Mouse (Mus musculus): ENCODE results near the gene Slc35b2. TPM values are rescaled to one million over a fixed set of nuclear protein-coding genes. Genes with fewer than 3 reads are reported as not detected.

Slc35b2 gene
- polyA plus RNA-seq, 1 experiment from 2014 or later = 47.9 TPM

DNA sequence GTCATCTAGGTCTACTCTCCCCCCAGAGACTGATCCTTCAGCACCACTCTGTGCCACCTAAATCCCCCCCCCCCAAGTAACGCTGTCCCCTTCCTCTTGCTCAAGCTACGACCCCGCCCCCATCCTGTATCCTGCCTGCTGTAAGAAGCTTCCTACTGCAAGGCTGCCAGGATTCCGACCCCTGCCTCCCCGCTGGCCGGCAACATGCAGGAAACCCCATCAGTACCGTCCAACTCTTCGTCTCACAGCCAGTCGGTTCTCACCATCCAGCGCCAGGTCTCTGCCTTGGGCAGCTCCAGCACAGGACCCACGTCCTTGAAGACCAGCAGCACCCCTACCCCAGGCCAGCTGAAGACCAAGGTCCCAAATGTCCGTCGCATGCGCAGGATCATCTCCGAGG lies 30.8 kb upstream of the Slc35b2 start:
- no peak for ATAC-seq
- Histone ChIP-seq H3K4me3 (ENCODE audit: low read depth, low read length) (no peak overlapping the region), H3K9ac (replicated peaks) (no peak overlapping the region), H3K4me1 (ENCODE audit: insufficient read depth) (no peaks in the 10 kb centered on the region), H3K27me3 (ENCODE audit: insufficient read depth, low read length) (peaks cover 46% of the 10 kb centered on the region), H3K9me3 (ENCODE audit: low read length) (no peaks in the 10 kb centered on the region), H3K36me3 (replicated peaks; ENCODE audit: insufficient read depth, low read length) (no peaks in the 10 kb centered on the region), H3K27ac (ENCODE audit: low read depth) (no peak overlapping the region), H3K4me2 (ENCODE audit: low read depth, low read length) (no peak overlapping the region)
- TF ChIP-seq EP300 (IDR thresholded peaks at IDR 0.05; ENCODE audit: low read depth) = no peak
- no peak for TF ChIP-seq CTCF (IDR thresholded peaks at IDR 0.05; ENCODE audit: low read depth)
- 42% methylated on average over 15 of the region's 15 CpGs for WGBS (ENCODE audit: insufficient replicate concordance)
- no peak for DNase-seq

DNA sequence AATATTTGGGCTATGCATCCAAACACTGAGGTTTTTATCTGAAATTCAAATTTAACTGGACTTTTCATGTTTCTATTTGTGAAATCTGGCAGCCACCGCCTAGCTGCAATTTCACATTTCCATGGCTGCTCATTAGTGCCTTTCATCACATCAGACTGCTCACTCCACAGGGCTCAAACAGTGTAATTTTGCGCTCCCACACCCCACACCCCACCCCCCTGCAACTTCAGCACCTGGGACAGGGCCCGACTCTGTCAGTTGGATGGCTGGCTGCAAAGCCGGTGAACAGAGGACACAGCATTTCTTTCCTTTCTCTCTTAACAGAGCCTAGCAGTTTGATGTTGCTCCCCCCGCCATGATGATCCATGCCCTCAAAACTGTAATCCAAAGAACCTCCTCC lies 27.4 kb upstream of the Slc35b2 start:
- Histone ChIP-seq H3K4me2 (ENCODE audit: low read depth, low read length) (no peak overlapping the region), H3K36me3 (replicated peaks; ENCODE audit: insufficient read depth, low read length) (no peaks in the 10 kb centered on the region), H3K4me1 (ENCODE audit: insufficient read depth) (no peaks in the 10 kb centered on the region), H3K27ac (ENCODE audit: low read depth) (no peak overlapping the region), H3K9ac (replicated peaks) (no peak overlapping the region), H3K9me3 (ENCODE audit: low read length) (no peaks in the 10 kb centered on the region), H3K4me3 (ENCODE audit: low read depth, low read length) (no peak overlapping the region), H3K27me3 (ENCODE audit: insufficient read depth, low read length) (peaks cover 51% of the 10 kb centered on the region)
- DNase-seq (no peak), ATAC-seq (no peak)
- 11% methylated on average over 5 of the region's 5 CpGs for WGBS (ENCODE audit: insufficient replicate concordance)
- no peak for TF ChIP-seq EP300 (IDR thresholded peaks at IDR 0.05; ENCODE audit: low read depth)
- TF ChIP-seq CTCF (IDR thresholded peaks at IDR 0.05; ENCODE audit: low read depth) = no peak

DNA sequence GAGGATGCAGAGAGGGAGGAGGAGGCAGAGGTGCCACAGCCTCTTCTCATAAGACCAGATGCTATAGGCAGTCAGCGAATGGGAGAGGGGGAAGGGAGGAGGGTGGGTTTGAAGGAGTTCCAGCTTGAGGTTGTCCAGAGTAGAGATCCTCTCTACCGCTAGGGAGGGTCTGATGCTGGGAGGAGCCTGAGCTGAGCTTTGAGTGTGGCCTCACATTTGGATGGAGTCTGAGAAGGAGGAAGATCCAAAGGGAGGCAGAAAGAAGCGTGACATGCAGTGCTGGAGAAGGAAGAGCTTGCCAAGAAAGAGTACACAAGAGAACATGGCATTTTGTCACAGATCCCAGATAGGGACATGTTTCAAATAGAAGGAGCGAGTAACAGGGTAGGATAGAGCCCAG lies 25.3 kb upstream of the Slc35b2 start:
- no peak for DNase-seq
- WGBS (ENCODE audit: insufficient replicate concordance) = 56% methylated on average over 4 of the region's 4 CpGs
- peaks cover 55% of the 10 kb centered on the region for H3K27me3 ChIP-seq (ENCODE audit: insufficient read depth, low read length)
- H3K4me3 ChIP-seq (ENCODE audit: low read depth, low read length) = no peak overlapping the region
- H3K4me1 ChIP-seq (ENCODE audit: insufficient read depth) = no peaks in the 10 kb centered on the region
- no peak overlapping the region for H3K27ac ChIP-seq (ENCODE audit: low read depth)
- no peak overlapping the region for H3K4me2 ChIP-seq (ENCODE audit: low read depth, low read length)
- TF ChIP-seq EP300 (IDR thresholded peaks at IDR 0.05; ENCODE audit: low read depth) (no peak), CTCF (IDR thresholded peaks at IDR 0.05; ENCODE audit: low read depth) (no peak)
- H3K9me3 ChIP-seq (ENCODE audit: low read length) = no peaks in the 10 kb centered on the region
- H3K36me3 ChIP-seq (replicated peaks; ENCODE audit: insufficient read depth, low read length) = no peaks in the 10 kb centered on the region
- no peak for ATAC-seq
- H3K9ac ChIP-seq (replicated peaks) = no peak overlapping the region

DNA sequence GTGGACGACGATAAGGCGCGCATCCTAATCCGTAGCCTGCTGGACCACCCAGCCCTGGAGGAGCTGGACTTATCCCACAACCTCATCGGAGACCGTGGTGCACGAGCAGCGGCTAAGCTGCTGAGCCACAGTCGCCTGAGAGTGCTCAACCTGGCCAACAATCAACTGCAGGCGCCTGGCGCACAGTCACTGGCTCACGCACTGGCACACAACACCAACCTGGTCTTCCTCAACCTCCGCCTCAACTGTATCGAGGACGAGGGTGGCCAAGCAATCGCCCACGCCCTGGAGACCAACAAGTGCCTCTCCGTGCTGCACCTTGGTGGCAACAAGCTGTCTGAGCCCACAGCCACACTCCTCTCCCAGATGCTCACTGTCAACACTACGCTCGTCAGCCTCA lies 24.0 kb upstream of the Slc35b2 start:
- Histone ChIP-seq H3K27ac (ENCODE audit: low read depth) (no peak overlapping the region), H3K27me3 (ENCODE audit: insufficient read depth, low read length) (peaks cover 63% of the 10 kb centered on the region), H3K9ac (replicated peaks) (no peak overlapping the region), H3K36me3 (replicated peaks; ENCODE audit: insufficient read depth, low read length) (no peaks in the 10 kb centered on the region), H3K4me1 (ENCODE audit: insufficient read depth) (no peaks in the 10 kb centered on the region), H3K4me2 (ENCODE audit: low read depth, low read length) (no peak overlapping the region), H3K4me3 (ENCODE audit: low read depth, low read length) (no peak overlapping the region), H3K9me3 (ENCODE audit: low read length) (no peaks in the 10 kb centered on the region)
- TF ChIP-seq CTCF (IDR thresholded peaks at IDR 0.05; ENCODE audit: low read depth) = no peak
- no peak for TF ChIP-seq EP300 (IDR thresholded peaks at IDR 0.05; ENCODE audit: low read depth)
- DNase-seq (no peak), ATAC-seq (no peak)
- WGBS (ENCODE audit: insufficient replicate concordance) = 68% methylated on average over 21 of the region's 21 CpGs

DNA sequence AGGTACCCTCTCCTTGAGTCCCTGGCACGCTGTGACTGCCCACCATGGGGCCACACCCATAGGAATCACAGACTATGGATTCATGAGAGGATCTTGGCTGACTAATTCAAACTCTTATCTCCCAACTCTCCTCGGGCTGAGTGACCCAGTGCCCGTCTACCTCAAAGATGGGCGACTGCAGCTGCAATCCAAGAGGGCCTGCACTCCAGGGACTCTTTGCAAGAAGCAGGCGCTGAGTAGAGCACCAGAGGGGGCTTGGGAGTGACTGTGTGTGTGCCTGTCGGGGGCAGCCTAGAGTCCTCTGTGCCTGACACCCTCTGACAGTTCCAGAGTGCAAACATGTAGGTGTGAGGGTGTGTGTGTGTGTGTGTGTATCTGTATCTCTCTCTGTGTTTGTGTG lies 21.5 kb upstream of the Slc35b2 start:
- Histone ChIP-seq H3K9me3 (ENCODE audit: low read length) (no peaks in the 10 kb centered on the region), H3K27me3 (ENCODE audit: insufficient read depth, low read length) (peaks cover 64% of the 10 kb centered on the region), H3K4me2 (ENCODE audit: low read depth, low read length) (no peak overlapping the region), H3K9ac (replicated peaks) (no peak overlapping the region), H3K4me1 (ENCODE audit: insufficient read depth) (peaks cover 5% of the 10 kb centered on the region; the same call in 1 of the 2 replicates), H3K36me3 (replicated peaks; ENCODE audit: insufficient read depth, low read length) (no peaks in the 10 kb centered on the region), H3K4me3 (ENCODE audit: low read depth, low read length) (no peak overlapping the region), H3K27ac (ENCODE audit: low read depth) (no peak overlapping the region)
- ATAC-seq (no peak), DNase-seq (no peak)
- 22% methylated on average over 6 of the region's 6 CpGs for WGBS (ENCODE audit: insufficient replicate concordance)
- no peak for TF ChIP-seq EP300 (IDR thresholded peaks at IDR 0.05; ENCODE audit: low read depth)
- no peak for TF ChIP-seq CTCF (IDR thresholded peaks at IDR 0.05; ENCODE audit: low read depth)

DNA sequence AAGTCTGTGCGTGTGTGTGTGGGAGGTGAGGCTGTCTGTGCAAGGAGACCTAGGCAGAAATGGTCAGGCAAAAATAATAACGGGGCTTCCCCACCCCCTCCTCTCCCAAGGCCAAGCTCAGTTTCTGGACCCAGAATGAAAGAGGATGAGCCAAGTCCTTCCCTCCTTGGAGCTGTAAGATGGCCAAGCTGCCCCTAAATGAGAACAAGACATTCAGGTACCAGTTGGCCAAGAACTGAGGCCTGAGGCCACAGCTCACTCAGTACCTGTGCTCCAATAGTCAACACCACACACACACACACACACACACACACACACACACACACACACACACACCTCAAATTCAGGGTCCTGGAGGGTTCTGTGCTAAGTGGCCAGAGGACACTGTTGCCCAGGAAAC lies 21.0 kb upstream of the Slc35b2 start:
- no peak for TF ChIP-seq EP300 (IDR thresholded peaks at IDR 0.05; ENCODE audit: low read depth)
- no peak for TF ChIP-seq CTCF (IDR thresholded peaks at IDR 0.05; ENCODE audit: low read depth)
- Histone ChIP-seq H3K27ac (ENCODE audit: low read depth) (no peak overlapping the region), H3K9me3 (ENCODE audit: low read length) (no peaks in the 10 kb centered on the region), H3K4me2 (ENCODE audit: low read depth, low read length) (no peak overlapping the region), H3K4me3 (ENCODE audit: low read depth, low read length) (no peak overlapping the region), H3K27me3 (ENCODE audit: insufficient read depth, low read length) (peaks cover 70% of the 10 kb centered on the region), H3K9ac (replicated peaks) (no peak overlapping the region), H3K36me3 (replicated peaks; ENCODE audit: insufficient read depth, low read length) (no peaks in the 10 kb centered on the region), H3K4me1 (ENCODE audit: insufficient read depth) (peaks cover 5% of the 10 kb centered on the region; the same call in 1 of the 2 replicates)
- 48% methylated on average over 2 of the region's 2 CpGs for WGBS (ENCODE audit: insufficient replicate concordance)
- ATAC-seq (no peak), DNase-seq (no peak)

DNA sequence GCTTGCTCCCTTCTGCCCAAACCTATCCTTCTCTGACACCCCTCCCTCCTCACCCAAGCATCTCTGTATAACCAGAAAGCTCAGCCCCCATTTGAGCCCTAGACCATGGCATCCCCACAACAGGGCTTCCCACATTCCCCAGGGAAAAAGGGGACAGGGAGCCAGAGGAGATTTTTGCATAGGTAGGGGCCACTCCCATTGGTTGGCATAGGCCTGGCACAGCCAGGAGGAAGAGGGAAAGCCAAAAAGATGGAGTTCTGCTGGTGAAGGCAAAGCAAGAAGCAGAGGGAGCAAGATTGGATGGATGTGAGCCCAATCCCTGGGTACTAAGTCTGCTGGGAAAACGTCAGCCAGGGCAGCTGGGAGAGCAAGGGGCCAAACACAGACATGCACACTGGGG lies 20.6 kb upstream of the Slc35b2 start:
- 24% methylated on average over 1 of the region's 1 CpGs for WGBS (ENCODE audit: insufficient replicate concordance)

More for the DNA sequence above, 20.6 kb upstream of the Slc35b2 start:
- Histone ChIP-seq H3K9ac (replicated peaks) (no peak overlapping the region), H3K36me3 (replicated peaks; ENCODE audit: insufficient read depth, low read length) (no peaks in the 10 kb centered on the region), H3K27me3 (ENCODE audit: insufficient read depth, low read length) (peaks cover 74% of the 10 kb centered on the region), H3K4me2 (ENCODE audit: low read depth, low read length) (no peak overlapping the region), H3K9me3 (ENCODE audit: low read length) (no peaks in the 10 kb centered on the region), H3K27ac (ENCODE audit: low read depth) (no peak overlapping the region), H3K4me1 (ENCODE audit: insufficient read depth) (peaks cover 5% of the 10 kb centered on the region; the same call in 1 of the 2 replicates), H3K4me3 (ENCODE audit: low read depth, low read length) (no peak overlapping the region)
- ATAC-seq (no peak), DNase-seq (no peak)
- TF ChIP-seq CTCF (IDR thresholded peaks at IDR 0.05; ENCODE audit: low read depth) (no peak), EP300 (IDR thresholded peaks at IDR 0.05; ENCODE audit: low read depth) (no peak)
